Mouse (Mus musculus) brain, embryonic 14.5 days (tissue): ENCODE results near the gene Bdh1.

Source experiments
- CTCF ChIP-seq: fragments of 200-500 bp; IDR thresholded peaks from 2 replicates; pipeline ENCODE4 v1.5.1; 2012; ENCODE audit warnings: inconsistent platforms, mild to moderate bottlenecking, moderate library complexity, borderline replicate concordance; ENCODE audit not compliant: insufficient read depth, insufficient read length; ENCODE audit errors: extremely low read depth
- POLR2A ChIP-seq: fragments of 200-500 bp; IDR thresholded peaks from 2 replicates; pipeline ENCODE4 v1.6.1; 2012; ENCODE audit warnings: mild to moderate bottlenecking, inconsistent platforms, borderline replicate concordance; ENCODE audit not compliant: poor library complexity, insufficient read depth, insufficient read length, severe bottlenecking; ENCODE audit errors: extremely low read depth

- TF ChIP-seq CTCF (no peak), POLR2A (no peak)
Observed at GRCm38 (mm10) chr16:31449973-31450372, 27.9 kb downstream of the Bdh1 start.
